Mouse (Mus musculus): ENCODE data around the gene Muc5ac.
"Not testable (repeated sequence)": the region's sequence is repeated elsewhere in the genome, so short reads cannot be mapped to it uniquely, and the experiment has no call there.

The Muc5ac gene

GRCm38 (mm10) chr7:141788677-141789452 lies at the start of gene Muc5ac:
Gene Muc5ac, plus strand, starts transcription at chr7:141788972.
- DNase-seq: no peak

GRCm38 (mm10) chr7:141747451-141748100 lies 41.2 kb upstream of the Muc5ac start:
- no peak for DNase-seq

- DNase-seq: no peak
These were observed 36.3 kb upstream of the Muc5ac start for GRCm38 (mm10) chr7:141752513-141752912.

- DNase-seq: peak; percentile 53
These were observed 32.9 kb upstream of the Muc5ac start for GRCm38 (mm10) chr7:141755831-141756230.

GRCm38 (mm10) chr7:141758291-141758690 lies 30.5 kb upstream of the Muc5ac start:
- no peak for DNase-seq

- no peak for DNase-seq
These were observed 18.3 kb upstream of the Muc5ac start for GRCm38 (mm10) chr7:141770521-141770920.

GRCm38 (mm10) chr7:141770988-141771387 lies 17.8 kb upstream of the Muc5ac start:
- DNase-seq: no peak

- DNase-seq: no peak
These were observed 16.7 kb upstream of the Muc5ac start for GRCm38 (mm10) chr7:141772058-141772557.

GRCm38 (mm10) chr7:141774855-141775254 lies 13.9 kb upstream of the Muc5ac start:
- no peak for DNase-seq

- no peak for DNase-seq
These were observed 12.6 kb upstream of the Muc5ac start for GRCm38 (mm10) chr7:141776199-141776598.

- no peak for DNase-seq
These were observed 5.5 kb downstream of the Muc5ac start for GRCm38 (mm10) chr7:141794251-141794650.

GRCm38 (mm10) chr7:141803206-141803605 lies 14.4 kb downstream of the Muc5ac start:
- DNase-seq: no peak

GRCm38 (mm10) chr7:141805384-141805783 lies 16.6 kb downstream of the Muc5ac start:
- DNase-seq: no peak

- DNase-seq: not testable (repeated sequence)
These were observed 19.1 kb downstream of the Muc5ac start for GRCm38 (mm10) chr7:141807823-141808222.

- DNase-seq: not testable (repeated sequence)
These were observed 21.2 kb downstream of the Muc5ac start for GRCm38 (mm10) chr7:141809933-141810332.

GRCm38 (mm10) chr7:141813321-141813720 lies 24.5 kb downstream of the Muc5ac start:
- no peak for DNase-seq

GRCm38 (mm10) chr7:141815361-141815760 lies 26.6 kb downstream of the Muc5ac start:
- peak; percentile 20 for DNase-seq

- DNase-seq: no peak
These were observed 28.7 kb downstream of the Muc5ac start for GRCm38 (mm10) chr7:141817355-141818075.

- DNase-seq: no peak
These were observed 29.5 kb downstream of the Muc5ac start for GRCm38 (mm10) chr7:141818267-141818666.

- no peak for DNase-seq
These were observed 34.0 kb downstream of the Muc5ac start for GRCm38 (mm10) chr7:141822582-141823261.

- DNase-seq: no peak
These were observed 34.9 kb downstream of the Muc5ac start for GRCm38 (mm10) chr7:141823699-141824098.

- no peak for DNase-seq
These were observed 35.6 kb downstream of the Muc5ac start for GRCm38 (mm10) chr7:141824398-141824797.

GRCm38 (mm10) chr7:141835941-141836340 lies 47.2 kb downstream of the Muc5ac start:
- no peak for DNase-seq

Measured in cerebellum, adult 11-12 months (tissue).